Mouse (Mus musculus) ES-Bruce4 (cell line): Measurements from ENCODE around the gene Calu. TPM values are rescaled to one million over a fixed set of nuclear protein-coding genes. Genes with fewer than 3 reads are reported as not detected.

Experiments
- H3K27ac ChIP-seq: 2 replicates; pipeline ENCODE4 v1.5.1; 2012; ENCODE audit warnings: low read length, inconsistent platforms; ENCODE audit not compliant: insufficient read depth
- H3K27me3 ChIP-seq: 2 replicates; pipeline ENCODE4 v1.6.1; 2012; ENCODE audit warnings: mild to moderate bottlenecking, low read length, inconsistent platforms; ENCODE audit not compliant: control insufficient read depth, poor library complexity, insufficient read depth, severe bottlenecking
- H3K36me3 ChIP-seq: 2 replicates; pipeline ENCODE4 v1.6.1; 2012; ENCODE audit warnings: inconsistent platforms, mild to moderate bottlenecking, low read length, moderate library complexity; ENCODE audit not compliant: control insufficient read depth, poor library complexity, insufficient read depth, severe bottlenecking
- H3K4me1 ChIP-seq: one replicate; pipeline ENCODE4 v1.8.1; 2011; ENCODE audit warnings: low read length; ENCODE audit not compliant: control insufficient read depth, insufficient read depth
- H3K4me3 ChIP-seq: 2 replicates; pipeline ENCODE4 v1.5.1; 2011; ENCODE audit warnings: low read depth, mild to moderate bottlenecking, low read length
- H3K9ac ChIP-seq: 2 replicates; pipeline ENCODE4 v1.6.1; 2012; ENCODE audit warnings: low read depth, mild to moderate bottlenecking, inconsistent platforms; ENCODE audit not compliant: poor library complexity, severe bottlenecking
- H3K9me3 ChIP-seq: replicated peaks from 2 replicates; pipeline ENCODE4 v1.6.1; 2012; ENCODE audit warnings: mild to moderate bottlenecking, low read length, inconsistent platforms; ENCODE audit not compliant: control insufficient read depth, poor library complexity, insufficient read depth, severe bottlenecking
- CTCF ChIP-seq: IDR thresholded peaks from one replicate; pipeline ENCODE4 v1.8.1; 2011; ENCODE audit warnings: low read depth, low read length
- EP300 ChIP-seq: IDR thresholded peaks from 2 replicates; pipeline ENCODE4 v1.6.1; 2011; ENCODE audit warnings: low read depth, low read length; ENCODE audit not compliant: insufficient read depth
- POLR2A ChIP-seq: IDR thresholded peaks from one replicate; pipeline ENCODE4 v1.8.1; 2011; ENCODE audit warnings: low read length; ENCODE audit not compliant: insufficient read depth
- polyA plus RNA-seq: library from polyadenylated mRNA; stranded (reverse); fragments of >200 nt; gene quantifications from 2 replicates; pipeline ENCODE4 v1.2.4, GENCODE M21; 2011; ENCODE audit warnings: low read depth; ENCODE audit not compliant: missing spikeins, insufficient read depth, insufficient read length

The Calu gene
- polyA plus RNA-seq, 1 experiment: 284 TPM

DNA sequence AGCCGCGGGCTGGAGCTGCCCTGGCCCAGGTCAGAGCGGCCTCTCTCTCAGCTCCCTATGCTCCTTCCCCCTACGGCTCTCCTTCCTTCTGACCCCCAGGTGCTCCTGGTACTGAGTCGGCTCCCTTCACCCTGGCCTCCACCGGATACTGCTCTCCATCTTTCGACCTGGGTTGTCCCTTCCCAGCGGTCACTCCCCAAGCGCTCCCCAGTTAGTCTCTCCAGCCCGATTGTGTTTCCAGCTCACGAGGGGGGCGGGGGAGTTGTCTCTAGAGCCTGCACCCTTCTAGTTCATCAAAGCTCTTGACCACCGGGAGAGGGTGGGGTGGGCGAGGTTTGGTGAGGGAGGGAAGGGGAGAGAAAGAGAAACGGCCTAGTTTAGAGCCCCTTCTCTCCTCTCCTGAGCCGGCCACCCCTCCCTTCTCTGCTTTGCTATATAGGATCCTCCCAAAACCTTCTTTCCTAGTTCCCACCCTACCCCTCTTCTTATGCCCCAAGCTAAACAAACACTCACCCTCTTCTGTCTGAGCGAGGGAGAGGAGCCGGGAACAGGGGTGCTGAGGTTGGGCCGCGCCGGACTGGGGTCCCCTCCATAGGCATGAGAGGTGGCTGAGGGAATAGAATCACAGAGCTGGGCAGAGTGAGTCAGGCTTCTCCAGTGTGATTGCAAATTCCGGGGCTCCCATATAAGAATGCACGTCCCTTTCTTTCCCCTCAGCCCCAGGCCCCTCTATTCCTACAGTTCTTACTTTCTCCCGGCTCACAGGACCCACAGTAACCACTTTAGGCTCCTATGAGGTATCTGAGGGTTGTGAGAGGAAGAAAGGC, 49.1 kb downstream of the Calu start:
- Histone ChIP-seq H3K4me3 (peak overlapping the region; percentile 69), H3K27me3 (no peaks in the 10 kb centered on the region), H3K9me3 (no peaks in the 10 kb centered on the region), H3K36me3 (no peaks in the 10 kb centered on the region), H3K27ac (no peak overlapping the region), H3K4me1 (no peaks in the 10 kb centered on the region), H3K9ac (peak overlapping the region; percentile 73)
- TF ChIP-seq POLR2A (no peak), EP300 (no peak), CTCF (no peak)

DNA sequence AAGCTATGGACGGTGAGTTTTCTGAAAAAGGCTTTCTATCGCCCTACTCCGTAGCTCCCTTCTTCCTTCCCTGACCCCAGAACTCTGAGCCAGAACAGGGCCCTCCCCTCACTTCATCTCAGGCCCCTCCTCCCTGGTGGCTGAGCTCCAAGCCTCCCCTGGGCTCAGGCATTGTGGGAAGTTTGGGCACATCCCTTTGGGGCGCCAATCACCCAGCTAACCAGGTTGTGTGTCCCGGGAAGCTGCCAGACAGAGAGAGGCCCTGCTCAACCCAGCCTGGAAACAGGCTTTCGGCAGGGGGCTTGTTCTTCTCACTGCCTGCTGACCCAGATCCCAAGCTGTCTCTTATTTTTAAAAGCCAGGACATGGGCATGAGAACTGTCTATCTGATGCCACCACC, 49.7 kb downstream of the Calu start:
- no peaks in the 10 kb centered on the region for H3K36me3 ChIP-seq
- H3K27ac ChIP-seq: no peak overlapping the region
- no peak overlapping the region; the same call in 1 of the 2 replicates for H3K9ac ChIP-seq
- no peaks in the 10 kb centered on the region for H3K27me3 ChIP-seq
- H3K4me1 ChIP-seq: no peaks in the 10 kb centered on the region
- no peaks in the 10 kb centered on the region for H3K9me3 ChIP-seq
- no peak for TF ChIP-seq CTCF
- no peak for TF ChIP-seq POLR2A
- no peak for TF ChIP-seq EP300
- peak overlapping the region; percentile 69; the same call in 1 of the 2 replicates for H3K4me3 ChIP-seq

DNA sequence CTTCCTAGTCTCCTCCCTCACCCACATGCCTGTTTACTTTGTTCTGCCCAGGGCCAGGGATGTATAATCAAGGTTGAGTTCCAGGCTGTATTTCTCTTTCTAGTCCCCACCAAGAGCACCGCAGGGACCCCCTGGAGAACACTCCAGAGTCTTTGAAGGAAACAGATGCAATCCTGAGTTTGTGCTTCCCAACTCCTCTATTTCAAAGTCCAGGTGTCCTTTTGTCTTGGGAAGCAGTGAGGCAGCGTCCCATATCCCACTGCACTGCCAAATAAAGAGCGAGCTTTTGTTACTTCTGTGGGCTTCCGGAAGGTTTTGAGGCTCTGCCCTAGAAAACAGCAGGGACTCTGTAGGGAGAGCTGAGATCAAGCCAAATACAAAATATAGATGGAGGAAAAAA, 52.0 kb downstream of the Calu start:
- TF ChIP-seq EP300 (no peak), POLR2A (no peak), CTCF (no peak)

DNA sequence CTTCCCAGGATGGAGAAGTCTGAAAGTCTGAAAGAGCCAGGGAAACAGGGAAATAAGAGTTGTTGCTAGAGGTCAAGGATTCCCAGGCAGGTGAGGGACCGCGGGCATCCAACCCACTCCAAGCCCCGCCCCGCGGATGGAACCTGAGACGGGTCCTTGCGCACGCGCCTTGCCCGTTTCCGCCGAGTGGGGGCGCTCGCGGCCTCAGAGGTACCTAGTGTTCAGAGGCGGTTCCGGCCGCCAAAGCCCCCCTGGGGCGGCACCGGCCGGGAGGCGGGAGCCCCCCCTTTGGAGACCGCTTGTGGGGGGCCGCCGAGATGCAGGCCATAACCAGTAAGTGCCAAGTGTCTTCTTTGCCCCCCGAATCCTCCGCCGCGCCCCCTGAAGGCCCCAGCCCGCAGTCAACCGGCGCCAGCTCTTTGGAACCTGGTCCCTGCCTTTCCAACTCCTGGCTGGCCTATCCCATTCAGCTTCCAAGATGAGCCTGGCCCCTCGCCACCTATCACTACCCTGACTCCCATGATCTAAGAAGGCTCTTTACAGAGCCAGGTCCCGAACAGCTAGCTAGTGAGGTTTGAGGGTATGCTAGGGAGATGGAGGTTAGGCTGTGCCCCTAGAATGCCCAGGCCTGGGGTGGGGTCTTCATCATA, 54.9 kb downstream of the Calu start:
- no peak for TF ChIP-seq POLR2A
- peak; percentile 67 for TF ChIP-seq CTCF
- Histone ChIP-seq H3K27me3 (no peaks in the 10 kb centered on the region), H3K4me3 (peak overlapping the region; percentile 22), H3K9me3 (no peaks in the 10 kb centered on the region), H3K9ac (peak overlapping the region; percentile 23; the same call in 1 of the 2 replicates), H3K27ac (no peak overlapping the region), H3K36me3 (no peaks in the 10 kb centered on the region), H3K4me1 (no peaks in the 10 kb centered on the region)

More for the DNA sequence above, 52.0 kb downstream of the Calu start:
- Histone ChIP-seq H3K9me3 (no peaks in the 10 kb centered on the region), H3K9ac (no peak overlapping the region), H3K27ac (peak overlapping the region; percentile 22; the same call in 1 of the 2 replicates), H3K4me3 (no peak overlapping the region), H3K36me3 (no peaks in the 10 kb centered on the region), H3K4me1 (no peaks in the 10 kb centered on the region), H3K27me3 (no peaks in the 10 kb centered on the region)

DNA sequence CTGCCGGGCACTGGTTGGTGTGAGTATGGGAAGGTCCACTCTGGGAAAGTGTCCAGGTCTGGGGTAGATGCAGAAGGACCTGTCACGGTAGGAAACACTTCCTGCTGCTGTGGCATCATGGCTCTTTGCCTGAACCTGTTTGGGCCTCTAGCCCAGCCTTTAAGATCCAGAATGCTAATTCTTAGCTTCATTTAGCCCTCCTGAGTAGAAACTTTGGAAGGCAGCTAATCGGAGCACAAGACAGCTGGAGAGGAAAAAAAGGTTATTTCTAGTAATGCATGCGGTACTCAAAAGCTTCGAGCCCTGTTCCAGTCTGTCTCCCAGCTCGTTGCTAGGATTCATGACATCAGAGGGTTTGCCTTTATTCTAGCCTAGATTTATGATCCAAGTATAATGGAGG, 58.5 kb downstream of the Calu start:
- no peaks in the 10 kb centered on the region for H3K9me3 ChIP-seq
- TF ChIP-seq EP300: no peak
- no peak for TF ChIP-seq CTCF
- no peak for TF ChIP-seq POLR2A
- no peak overlapping the region for H3K9ac ChIP-seq
- H3K27ac ChIP-seq: no peak overlapping the region
- H3K36me3 ChIP-seq: no peaks in the 10 kb centered on the region
- H3K4me3 ChIP-seq: no peak overlapping the region
- H3K4me1 ChIP-seq: no peaks in the 10 kb centered on the region
- no peaks in the 10 kb centered on the region for H3K27me3 ChIP-seq

DNA sequence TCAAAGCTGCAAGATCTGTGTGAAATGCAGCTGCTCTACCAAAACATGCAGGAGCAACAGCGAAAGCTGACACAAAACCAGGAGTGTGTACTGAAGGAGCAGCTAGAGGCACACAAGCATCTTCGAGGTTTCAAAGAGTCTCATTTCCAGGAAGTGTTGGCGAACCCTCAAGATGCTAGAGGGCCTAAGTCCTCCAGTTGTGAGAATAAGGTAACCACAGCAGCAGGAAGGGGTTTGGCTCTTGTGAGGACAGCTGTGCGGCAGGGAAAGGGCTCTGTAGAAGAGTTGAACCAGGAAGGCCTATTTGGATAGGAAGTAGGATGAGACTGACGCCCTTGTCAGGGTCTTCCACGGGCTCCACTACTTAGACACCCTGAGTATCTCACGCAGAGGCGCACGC, 67.6 kb downstream of the Calu start:
- no peak for TF ChIP-seq EP300
- TF ChIP-seq CTCF: no peak
- no peak for TF ChIP-seq POLR2A
- H3K36me3 ChIP-seq: no peaks in the 10 kb centered on the region
- no peaks in the 10 kb centered on the region for H3K27me3 ChIP-seq
- no peak overlapping the region for H3K27ac ChIP-seq
- H3K9ac ChIP-seq: no peak overlapping the region
- H3K4me3 ChIP-seq: no peak overlapping the region
- no peaks in the 10 kb centered on the region for H3K9me3 ChIP-seq
- no peaks in the 10 kb centered on the region for H3K4me1 ChIP-seq
